Mouse (Mus musculus) heart, adult 2 months (tissue): Measurements from ENCODE around the gene Jak1.

Experiments used
- CTCF ChIP-seq: fragments of 200-600 bp; IDR thresholded peaks from 2 replicates; pipeline ENCODE4 v1.8.1; 2022; ENCODE audit warnings: antibody characterized with exemption, mild to moderate bottlenecking, moderate library complexity
- POLR2A ChIP-seq: fragments of 200-500 bp; IDR thresholded peaks from 2 replicates; pipeline ENCODE4 v1.6.1; 2011; ENCODE audit warnings: mild to moderate bottlenecking, low read depth, low read length, control low read depth; ENCODE audit not compliant: insufficient read depth

GRCm38 (mm10) chr4:101159191-101159764, 105.8 kb downstream of the Jak1 start:
- TF ChIP-seq POLR2A: no peak
- TF ChIP-seq CTCF: no peak
